Mouse (Mus musculus) forebrain, embryonic 14.5 days (tissue): Measurements from ENCODE around the gene Atp6ap1. TPM values are rescaled to one million over a fixed set of nuclear protein-coding genes. Genes with fewer than 3 reads are reported as not detected.

Experiments
- ATAC-seq: fragments of 200-750 bp; cut with Nextera tagmentation; 2 replicates; pipeline ENCODE4 v1.8.0; 2017; ENCODE audit warnings: mild to moderate bottlenecking, moderate library complexity
- DNase-seq: peaks from one replicate; pipeline ENCODE4 v3.0.0-alpha.2; 2015; ENCODE audit warnings: low spot score
- H3K27ac ChIP-seq: fragments of 300-500 bp; sonication (generic); 2 replicates; pipeline ENCODE4 v1.5.1; 2014; ENCODE audit warnings: low read depth, mild to moderate bottlenecking, control low read depth, low read length, moderate library complexity
- H3K27me3 ChIP-seq: fragments of 300-500 bp; sonication (generic); replicated peaks from 2 replicates; pipeline ENCODE4 v1.6.1; 2014; ENCODE audit warnings: low read length, control low read depth, mixed read lengths; ENCODE audit not compliant: control insufficient read depth, insufficient read depth
- H3K36me3 ChIP-seq: fragments of 300-500 bp; sonication (generic); 2 replicates; pipeline ENCODE4 v1.6.1; 2014; ENCODE audit warnings: low read length, control low read depth; ENCODE audit not compliant: control insufficient read depth, insufficient read depth
- H3K4me1 ChIP-seq: fragments of 300-500 bp; sonication (generic); 2 replicates; pipeline ENCODE4 v1.6.1; 2014; ENCODE audit warnings: antibody characterized with exemption, low read length, control low read depth; ENCODE audit not compliant: control insufficient read depth, insufficient read depth
- H3K4me2 ChIP-seq: fragments of 300-500 bp; sonication (generic); 2 replicates; pipeline ENCODE4 v1.6.1; 2014; ENCODE audit warnings: mild to moderate bottlenecking, control low read depth, low read length
- H3K4me3 ChIP-seq: fragments of 300-500 bp; sonication (generic); 2 replicates; pipeline ENCODE4 v1.5.1; 2014; ENCODE audit warnings: low read depth, low read length, control low read depth
- H3K9ac ChIP-seq: fragments of 300-500 bp; sonication (generic); 2 replicates; pipeline ENCODE4 v1.6.1; 2014; ENCODE audit warnings: mild to moderate bottlenecking, low read length, control low read depth, moderate library complexity
- H3K9me3 ChIP-seq: fragments of 300-500 bp; sonication (generic); replicated peaks from 2 replicates; pipeline ENCODE4 v1.6.1; 2016; ENCODE audit warnings: low read length, control low read depth, mixed read lengths; ENCODE audit not compliant: control insufficient read depth
- WGBS: fragments of 180-500 bp; shearing (Covaris S2); extraction: QIAGEN DNeasy Blood & Tissue Kit; methylation state at CpG from one replicate; pipeline ENCODE4 v1.1.7; 2014; 5-methylcytosine and 5-hydroxymethylcytosine counted together
- polyA plus RNA-seq: library from polyadenylated mRNA; unstranded; fragments of >200 nt; fragmentation: Nextera tagmentation; extraction: Ambion mirVana; gene quantifications from 2 replicates; pipeline ENCODE4 v1.2.1, GENCODE M21; 2014

The Atp6ap1 gene
- 168 and 185 TPM in 2 replicates for polyA plus RNA-seq

DNA sequence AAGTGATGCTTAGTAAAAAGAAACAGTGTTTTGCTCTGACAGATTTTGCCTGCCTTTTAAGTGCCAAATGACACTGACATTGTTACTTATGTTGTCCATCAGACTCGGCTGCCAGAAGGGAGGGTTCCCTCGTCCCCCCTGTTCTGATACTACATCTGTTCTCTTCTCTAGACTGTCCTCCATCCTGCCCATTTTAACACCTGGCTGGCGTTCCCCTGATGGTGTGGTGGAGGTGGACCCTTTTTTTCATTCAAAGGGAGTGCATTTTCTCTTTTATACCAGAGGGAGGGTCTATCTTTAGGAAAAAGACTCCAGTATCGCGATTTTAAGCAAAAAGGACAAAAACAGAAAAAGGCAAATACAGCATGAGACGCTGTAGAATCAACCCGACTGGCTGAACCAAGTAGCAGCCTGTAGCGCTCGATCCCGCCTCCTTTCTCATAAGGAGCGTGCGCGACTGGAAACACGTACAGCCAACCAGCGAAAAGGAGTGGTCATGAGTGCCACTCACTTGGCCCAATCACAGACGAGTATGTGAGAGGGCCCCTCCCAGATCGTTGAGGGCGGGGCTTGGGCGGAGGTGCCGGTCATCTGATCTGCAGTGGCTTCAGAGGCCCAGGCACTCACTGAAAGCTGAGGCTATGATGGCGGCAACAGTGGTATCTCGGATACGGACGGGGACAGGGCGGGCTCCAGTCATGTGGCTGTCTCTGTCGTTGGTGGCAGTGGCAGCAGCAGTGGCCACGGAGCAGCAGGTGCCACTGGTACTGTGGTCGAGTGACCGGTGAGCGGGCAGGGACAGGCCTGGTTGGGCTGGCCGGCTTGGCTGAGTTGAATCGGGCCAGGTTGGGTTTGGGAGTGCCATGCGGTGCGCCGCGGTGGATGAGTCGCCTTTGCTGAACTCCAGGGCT is at the start of gene Atp6ap1:
Gene Atp6ap1, plus strand, starts transcription at position 560 of the 911 bp plus-strand sequence.
- Histone ChIP-seq H3K9ac (peak within 1 kb of the TSS; percentile 74), H3K4me2 (peak within 1 kb of the TSS; percentile 68), H3K27me3 (no peaks in the 10 kb centered on the region), H3K9me3 (no peaks in the 10 kb centered on the region), H3K4me3 (peak within 1 kb of the TSS; percentile 56), H3K27ac (peak within 1 kb of the TSS; percentile 60), H3K36me3 (peaks cover 24% of the 10 kb centered on the region), H3K4me1 (no peaks in the 10 kb centered on the region)
- DNase-seq: peak; percentile 96
- 31% methylated on average over 37 of the region's 37 CpGs for WGBS
- ATAC-seq: peak; percentile 99

DNA sequence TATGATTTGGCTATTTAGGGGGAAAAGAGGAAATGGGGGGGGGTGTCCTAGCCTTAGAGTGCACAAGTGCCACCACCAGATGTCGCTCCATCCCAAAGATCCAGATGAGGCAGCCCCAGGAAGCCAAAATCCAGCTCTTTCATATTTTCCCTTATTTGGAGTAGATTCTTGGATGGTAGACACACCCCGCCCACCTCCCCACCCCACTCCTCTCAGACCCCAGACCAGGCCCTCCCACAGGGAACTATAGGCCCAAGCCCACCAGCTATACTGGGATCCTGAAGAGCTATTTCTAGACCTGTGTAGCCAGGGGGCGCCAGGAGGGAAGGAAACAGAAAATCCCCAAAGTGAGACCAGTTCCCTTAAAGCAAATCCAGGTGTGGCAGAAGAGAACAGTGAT is 48.2 kb upstream of the Atp6ap1 start:
- H3K4me1 ChIP-seq: no peaks in the 10 kb centered on the region
- no peaks in the 10 kb centered on the region for H3K9me3 ChIP-seq
- peak overlapping the region; percentile 57; the same call in 1 of the 2 replicates for H3K4me2 ChIP-seq
- no peak for ATAC-seq
- no peaks in the 10 kb centered on the region for H3K27me3 ChIP-seq
- no peaks in the 10 kb centered on the region for H3K36me3 ChIP-seq
- no peak overlapping the region for H3K27ac ChIP-seq
- peak; percentile 76 for DNase-seq
- no peak overlapping the region for H3K9ac ChIP-seq
- 13% methylated on average over 3 of the region's 3 CpGs for WGBS
- no peak overlapping the region for H3K4me3 ChIP-seq

DNA sequence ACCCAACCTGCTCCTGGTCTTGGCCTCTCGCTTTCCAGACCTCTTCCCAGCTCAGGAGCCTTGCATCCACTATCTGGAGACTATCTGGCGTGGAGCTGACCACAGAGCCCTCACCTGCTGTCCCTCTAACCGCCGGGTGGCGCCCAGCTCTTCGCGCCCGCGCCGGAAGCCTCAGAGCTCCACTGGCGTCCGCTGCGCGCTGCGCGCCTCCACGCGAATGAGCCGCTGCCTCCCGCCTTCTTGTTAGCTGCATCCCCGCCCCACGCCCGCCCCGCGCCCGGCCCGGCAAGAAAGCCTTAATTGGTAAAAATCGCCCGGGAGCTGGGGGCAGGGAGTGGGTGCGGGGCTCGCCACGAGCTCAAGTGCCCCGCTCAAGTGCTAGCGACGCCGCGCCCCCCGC is 47.3 kb upstream of the Atp6ap1 start, which contains the start of gene Flna:
Gene Flna, minus strand, starts transcription at position 206 of the 400 bp plus-strand sequence.
- H3K9me3 ChIP-seq: no peaks in the 10 kb centered on the region
- H3K27me3 ChIP-seq: no peaks in the 10 kb centered on the region
- no peaks in the 10 kb centered on the region for H3K4me1 ChIP-seq
- no peak for ATAC-seq
- H3K9ac ChIP-seq: peak within 1 kb of the TSS; percentile 60
- 0 out of 2 replicates have a peak within 1 kb of the TSS, but pooled peaks have one; percentile 14 for H3K27ac ChIP-seq
- no peaks in the 10 kb centered on the region for H3K36me3 ChIP-seq
- DNase-seq: peak; percentile 55
- 40% methylated on average over 30 of the region's 38 CpGs for WGBS
- H3K4me2 ChIP-seq: peak within 1 kb of the TSS; percentile 57
- H3K4me3 ChIP-seq: peak within 1 kb of the TSS; percentile 33

DNA sequence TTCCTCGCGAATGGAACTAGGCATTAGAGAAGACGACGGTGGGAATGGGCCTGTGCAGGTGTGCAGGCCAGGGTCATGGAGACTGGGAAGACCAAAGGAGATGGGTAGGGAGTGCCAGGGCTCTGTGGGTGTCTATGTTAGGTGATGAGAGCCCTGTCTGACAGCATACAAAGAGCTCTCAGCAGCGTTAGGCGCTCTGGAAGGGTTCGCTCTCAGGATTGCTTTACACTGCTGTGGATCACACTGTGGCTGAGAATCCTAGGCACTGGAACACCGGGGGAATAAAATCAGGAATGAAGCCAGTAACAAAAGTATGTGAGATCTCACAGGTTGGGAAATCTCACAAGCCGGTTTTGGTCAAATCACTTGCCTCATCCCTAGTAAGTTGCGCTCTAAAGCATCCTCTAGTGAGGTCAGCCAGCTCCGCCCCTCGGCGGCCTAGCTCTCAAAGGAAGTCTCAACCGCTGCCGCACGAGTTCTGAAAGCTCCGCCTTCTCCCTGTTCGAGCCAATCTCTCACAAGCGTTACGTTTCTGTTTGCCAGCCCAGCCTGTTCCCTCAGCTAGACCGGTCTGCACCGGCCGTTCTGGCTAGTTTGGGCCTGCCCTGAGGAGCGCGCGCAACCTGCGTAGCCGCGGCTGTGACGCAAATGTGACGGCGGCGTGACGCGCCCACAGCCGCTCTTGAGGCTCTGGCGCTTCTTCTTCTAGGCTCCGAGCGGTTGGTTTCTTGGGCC is 42.6 kb upstream of the Atp6ap1 start, which contains the start of gene Emd:
Gene Emd, plus strand, starts transcription at position 535 of the 735 bp plus-strand sequence.
- Histone ChIP-seq H3K27ac (peak within 1 kb of the TSS; percentile 90), H3K36me3 (peaks cover 14% of the 10 kb centered on the region), H3K9ac (peak within 1 kb of the TSS; percentile 76), H3K27me3 (no peaks in the 10 kb centered on the region), H3K4me1 (peaks cover 5% of the 10 kb centered on the region; the same call in 1 of the 2 replicates), H3K9me3 (no peaks in the 10 kb centered on the region), H3K4me2 (peak within 1 kb of the TSS; percentile 66), H3K4me3 (peak within 1 kb of the TSS; percentile 50)
- ATAC-seq (peak; percentile 97), DNase-seq (peak; percentile 95)
- WGBS: 35% methylated on average over 39 of the region's 39 CpGs

DNA sequence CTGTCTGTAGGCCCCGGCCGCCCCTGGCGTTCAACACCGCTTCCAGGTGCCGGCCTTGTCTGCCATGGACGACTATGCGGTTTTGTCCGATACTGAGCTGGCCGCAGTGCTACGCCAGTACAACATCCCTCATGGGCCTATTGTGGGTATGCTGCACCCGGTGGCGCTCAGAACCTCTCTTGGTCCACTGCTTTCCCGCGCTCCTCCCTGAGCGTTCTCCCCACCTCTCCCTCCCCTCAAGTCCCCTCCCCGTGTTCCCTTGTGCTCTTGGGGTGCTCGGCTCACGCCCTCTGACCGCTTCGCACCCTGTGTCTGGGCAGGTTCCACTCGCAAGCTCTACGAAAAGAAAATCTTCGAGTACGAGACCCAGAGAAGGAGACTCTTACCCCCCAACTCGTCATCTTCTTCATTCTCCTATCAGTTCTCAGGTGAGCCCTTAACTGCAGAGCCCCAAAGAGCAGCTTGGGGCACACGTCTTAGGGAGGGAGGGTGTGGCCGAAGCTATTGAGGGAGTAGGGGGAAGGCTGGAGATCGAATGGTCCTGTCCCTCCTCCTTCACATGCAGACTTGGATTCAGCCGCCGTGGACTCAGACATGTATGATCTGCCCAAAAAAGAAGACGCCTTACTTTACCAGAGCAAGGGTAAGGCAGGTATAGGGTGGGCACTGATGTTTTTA is 41.9 kb upstream of the Atp6ap1 start:
- H3K36me3 ChIP-seq: peaks cover 14% of the 10 kb centered on the region
- H3K27ac ChIP-seq: peak overlapping the region; percentile 90
- no peak for DNase-seq
- ATAC-seq: peak; percentile 6; the same call in 1 of the 2 replicates
- H3K9ac ChIP-seq: peak overlapping the region; percentile 76
- H3K4me1 ChIP-seq: peaks cover 5% of the 10 kb centered on the region; the same call in 1 of the 2 replicates
- H3K9me3 ChIP-seq: no peaks in the 10 kb centered on the region
- H3K27me3 ChIP-seq: no peaks in the 10 kb centered on the region
- WGBS: 32% methylated on average over 31 of the region's 31 CpGs
- peak overlapping the region; percentile 50 for H3K4me3 ChIP-seq
- H3K4me2 ChIP-seq: peak overlapping the region; percentile 66

DNA sequence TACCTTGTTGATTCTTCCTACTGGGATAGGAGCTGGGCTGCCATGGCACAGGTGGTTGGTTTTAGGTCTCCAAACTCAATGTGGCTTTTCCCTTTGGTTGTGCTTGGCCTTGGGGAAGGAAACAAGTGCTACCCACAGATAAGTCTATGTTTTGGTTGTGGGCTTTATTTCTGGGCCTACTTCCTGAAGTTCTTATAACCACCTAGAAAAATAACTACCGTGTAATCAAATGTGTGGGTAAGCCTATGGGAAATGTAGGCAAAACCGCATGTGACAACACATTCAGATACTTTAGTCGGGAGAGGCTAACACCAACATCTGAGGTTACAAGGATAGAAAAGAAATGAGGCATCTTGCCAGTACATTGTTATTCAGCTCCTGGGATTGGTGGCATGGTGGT is 39.2 kb upstream of the Atp6ap1 start:
- no peak for DNase-seq
- Histone ChIP-seq H3K36me3 (peaks cover 14% of the 10 kb centered on the region), H3K9ac (no peak overlapping the region), H3K4me1 (peaks cover 5% of the 10 kb centered on the region; the same call in 1 of the 2 replicates), H3K9me3 (no peaks in the 10 kb centered on the region), H3K4me2 (no peak overlapping the region), H3K27ac (no peak overlapping the region), H3K27me3 (no peaks in the 10 kb centered on the region), H3K4me3 (no peak overlapping the region)
- 92% methylated on average over 3 of the region's 3 CpGs for WGBS
- ATAC-seq: no peak

DNA sequence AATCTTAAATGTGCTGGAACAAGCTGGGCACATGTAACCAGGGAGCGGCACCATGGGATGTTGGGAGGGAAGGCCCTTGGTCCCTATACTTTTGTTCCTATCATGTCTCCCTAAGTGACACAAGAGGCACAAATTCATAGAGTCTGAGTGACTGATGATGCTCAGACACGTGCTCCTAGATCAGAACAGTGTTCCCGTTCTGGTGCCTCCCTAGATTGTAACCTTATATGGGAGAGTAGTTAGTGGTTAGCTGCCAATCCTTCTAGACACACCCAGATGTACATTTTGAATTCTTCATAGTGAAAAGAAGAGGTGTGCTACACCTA is 27.2 kb upstream of the Atp6ap1 start:
- no peaks in the 10 kb centered on the region for H3K9me3 ChIP-seq
- 43% methylated on average over 3 of the region's 3 CpGs for WGBS
- no peaks in the 10 kb centered on the region for H3K27me3 ChIP-seq
- no peaks in the 10 kb centered on the region for H3K4me1 ChIP-seq
- peak; percentile 30; the same call in 1 of the 2 replicates for ATAC-seq
- H3K9ac ChIP-seq: peak overlapping the region; percentile 64
- peak overlapping the region; percentile 57 for H3K4me2 ChIP-seq
- DNase-seq: no peak
- H3K36me3 ChIP-seq: peaks cover 8% of the 10 kb centered on the region; the same call in 1 of the 2 replicates
- H3K27ac ChIP-seq: peak overlapping the region; percentile 94
- H3K4me3 ChIP-seq: peak overlapping the region; percentile 50
